Mouse (Mus musculus): ENCODE data around the gene Zfp750. TPM values are rescaled to one million over a fixed set of nuclear protein-coding genes. Genes with fewer than 3 reads are reported as not detected.
A peak's percentile ranks its signal among the peaks of the same experiment; 100 is the strongest.

The Zfp750 gene
- total and polyA plus RNA-seq, 3 experiments, result 0.06 to 0.08 TPM; not detected in 1

GRCm38 (mm10) chr11:121556727-121557126, 37.6 kb upstream of the Zfp750 start:
- Histone ChIP-seq H3K36me3 (ENCODE audit: control insufficient read depth in 1 of 2, insufficient read depth in 2 of 2, low read length in 2 of 2) (peaks cover 8 to 39% of the 10 kb centered on the region in 2 experiments), H3K79me2 (ENCODE audit: control insufficient read depth, insufficient read depth, low read length, poor library complexity) (no peaks in the 10 kb centered on the region), H3K27ac (ENCODE audit: control insufficient read depth, low read depth, low read length) (no peak overlapping the region), H3K4me3 (ENCODE audit: control insufficient read depth in 1 of 2, insufficient read depth in 1 of 2, low read depth in 2 of 2, low read length in 2 of 2) (no peak overlapping the region), H3K27me3 (ENCODE audit: control insufficient read depth in 1 of 2, insufficient read depth in 2 of 2, low read length in 2 of 2) (no peaks in the 10 kb centered on the region), H3K4me1 (ENCODE audit: control insufficient read depth in 1 of 2, insufficient read depth in 2 of 2, low read length in 2 of 2) (peaks cover 36 to 47% of the 10 kb centered on the region in 2 experiments), H3K9ac (ENCODE audit: control insufficient read depth, low read depth, low read length, poor library complexity, severe bottlenecking) (no peak overlapping the region), H3K9me3 (replicated peaks; ENCODE audit: insufficient read depth, low read length) (no peaks in the 10 kb centered on the region)
- DNase-seq (ENCODE audit: low read depth, low spot score), result no peak
- TF ChIP-seq MAFK (IDR thresholded peaks at IDR 0.05; ENCODE audit: borderline replicate concordance, low read depth, low read length), result no peak
- TF ChIP-seq RAD21 (IDR thresholded peaks at IDR 0.05; ENCODE audit: low read depth, low read length), result no peak
- TF ChIP-seq POLR2AphosphoS2 (IDR thresholded peaks at IDR 0.05; ENCODE audit: low read length), result no peak
- TF ChIP-seq USF2 (IDR thresholded peaks at IDR 0.05; ENCODE audit: borderline replicate concordance in 1 of 2, insufficient read depth in 1 of 2, low read depth in 1 of 2, low read length in 2 of 2), result no peak
- TF ChIP-seq GATA1 (IDR thresholded peaks at IDR 0.05; ENCODE audit: low read depth, low read length), result no peak
- no peak for TF ChIP-seq BHLHE40 (IDR thresholded peaks at IDR 0.05; ENCODE audit: borderline replicate concordance, low read depth, low read length)
- no peak for TF ChIP-seq HCFC1 (IDR thresholded peaks at IDR 0.05; ENCODE audit: low read depth, low read length)
- no peak for TF ChIP-seq ETS1 (IDR thresholded peaks at IDR 0.05; ENCODE audit: low read depth, low read length)
- no peak for TF ChIP-seq MYB (IDR thresholded peaks at IDR 0.05; ENCODE audit: low read depth, low read length)
- TF ChIP-seq E2F4 (IDR thresholded peaks at IDR 0.05; ENCODE audit: borderline replicate concordance, low read depth, low read length), result no peak
- TF ChIP-seq MAX (IDR thresholded peaks at IDR 0.05; ENCODE audit: low read length), result no peak
- no peak for TF ChIP-seq SMC3 (IDR thresholded peaks at IDR 0.05; ENCODE audit: low read depth, low read length)
- no peak for TF ChIP-seq UBTF (IDR thresholded peaks at IDR 0.05; ENCODE audit: borderline replicate concordance, insufficient read depth, low read depth, low read length)
- no peak for TF ChIP-seq JUND (IDR thresholded peaks at IDR 0.05; ENCODE audit: low read depth, low read length)
- no peak for TF ChIP-seq EP300 (IDR thresholded peaks at IDR 0.05; ENCODE audit: low read depth in 1 of 2, low read length in 2 of 2)
- TF ChIP-seq CHD1 (IDR thresholded peaks at IDR 0.05; ENCODE audit: low read depth, low read length), result no peak

GRCm38 (mm10) chr11:121553458-121553857, 34.3 kb upstream of the Zfp750 start:
- no peak for DNase-seq (ENCODE audit: low read depth, low spot score)
- H3K9me3 ChIP-seq (replicated peaks; ENCODE audit: insufficient read depth, low read length), result no peaks in the 10 kb centered on the region
- H3K27me3 ChIP-seq (ENCODE audit: control insufficient read depth in 1 of 2, insufficient read depth in 2 of 2, low read length in 2 of 2), result no peaks in the 10 kb centered on the region
- H3K4me1 ChIP-seq (ENCODE audit: control insufficient read depth in 1 of 2, insufficient read depth in 2 of 2, low read length in 2 of 2), result peaks cover 29 to 34% of the 10 kb centered on the region in 2 experiments
- peaks cover 2 to 24% of the 10 kb centered on the region in 2 experiments; a peak in 3 of 4 replicates for H3K36me3 ChIP-seq (ENCODE audit: control insufficient read depth in 1 of 2, insufficient read depth in 2 of 2, low read length in 2 of 2)
- H3K4me3 ChIP-seq (ENCODE audit: control insufficient read depth in 1 of 2, insufficient read depth in 1 of 2, low read depth in 2 of 2, low read length in 2 of 2), result no peak overlapping the region
- no peak overlapping the region for H3K27ac ChIP-seq (ENCODE audit: control insufficient read depth, low read depth, low read length)
- no peak overlapping the region for H3K9ac ChIP-seq (ENCODE audit: control insufficient read depth, low read depth, low read length, poor library complexity, severe bottlenecking)
- no peaks in the 10 kb centered on the region for H3K79me2 ChIP-seq (ENCODE audit: control insufficient read depth, insufficient read depth, low read length, poor library complexity)
- TF ChIP-seq EP300 (IDR thresholded peaks at IDR 0.05; ENCODE audit: low read depth in 1 of 2, low read length in 2 of 2) (peak in 1 of 2 experiments; percentile 55; a peak in 1 of 4 replicates), KAT2A (conservative IDR thresholded peaks at IDR 0.05; ENCODE audit: low read depth, low read length) (no peak), MAX (IDR thresholded peaks at IDR 0.05; ENCODE audit: low read length) (no peak), RAD21 (IDR thresholded peaks at IDR 0.05; ENCODE audit: low read depth, low read length) (no peak), USF2 (IDR thresholded peaks at IDR 0.05; ENCODE audit: borderline replicate concordance in 1 of 2, insufficient read depth in 1 of 2, low read depth in 1 of 2, low read length in 2 of 2) (no peak), BHLHE40 (IDR thresholded peaks at IDR 0.05; ENCODE audit: borderline replicate concordance, low read depth, low read length) (no peak), MEF2A (IDR thresholded peaks at IDR 0.05; ENCODE audit: extremely low read depth, insufficient replicate concordance, low read depth, low read length, poor library complexity, severe bottlenecking) (no peak), ZMIZ1 (IDR thresholded peaks at IDR 0.05; ENCODE audit: low read depth, low read length) (no peak), UBTF (IDR thresholded peaks at IDR 0.05; ENCODE audit: borderline replicate concordance, insufficient read depth, low read depth, low read length) (no peak), TBP (IDR thresholded peaks at IDR 0.05; ENCODE audit: low read depth, low read length) (no peak), TCF12 (IDR thresholded peaks at IDR 0.05; ENCODE audit: low read depth, low read length) (peak; percentile 28; the same call in 1 of the 2 replicates), POLR2AphosphoS5 (IDR thresholded peaks at IDR 0.05; ENCODE audit: borderline replicate concordance, low read depth, low read length) (no peak)
